Mouse (Mus musculus): ENCODE results near the gene Olfr1009. TPM values are rescaled to one million over a fixed set of nuclear protein-coding genes. Genes with fewer than 3 reads are reported as not detected.
"Not testable (repeated sequence)": the region's sequence is repeated elsewhere in the genome, so short reads cannot be mapped to it uniquely, and the experiment has no call there.

Olfr1009 gene
- polyA plus RNA-seq (2012; rRNA removed) = not detected in 2 replicates

DNA sequence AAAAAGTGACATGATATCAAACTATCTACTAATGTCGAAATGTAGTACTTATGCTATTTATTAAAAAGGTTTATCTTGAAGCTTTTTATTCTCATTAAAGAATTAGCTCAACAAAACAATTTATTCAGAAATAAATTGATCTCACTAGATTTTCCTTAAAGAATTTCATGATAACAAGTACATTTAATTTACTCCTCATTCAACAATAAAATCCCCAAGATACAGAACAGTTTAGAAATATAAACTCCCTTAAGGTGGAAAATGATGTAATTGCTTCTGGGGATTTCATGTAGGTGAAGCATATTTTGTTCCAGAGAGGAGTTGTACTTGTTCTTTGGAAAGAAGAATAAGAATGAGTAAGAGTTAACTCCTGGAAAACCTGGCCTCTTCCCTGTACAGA is at the start of gene Olfr1009:
TSS of gene Olfr1009 (plus strand) at position 301 of the 400 bp plus-strand sequence.
- Histone ChIP-seq H3K27ac (ENCODE audit: control insufficient read depth, insufficient read depth, low read length) (no peak within 1 kb of the TSS), H3K36me3 (ENCODE audit: control insufficient read depth, insufficient read depth, low read length) (no peaks in the 10 kb centered on the region), H3K4me3 (ENCODE audit: control insufficient read depth, insufficient read depth, low read length) (no peak within 1 kb of the TSS), H3K27me3 (ENCODE audit: control insufficient read depth, insufficient read depth, low read length) (no peaks in the 10 kb centered on the region), H3K4me1 (replicated peaks; ENCODE audit: control insufficient read depth, insufficient read depth, low read length) (no peaks in the 10 kb centered on the region)
- 87% methylated on average over 1 of the region's 1 CpGs for WGBS
- TF ChIP-seq CTCF (IDR thresholded peaks at IDR 0.05; ENCODE audit: borderline replicate concordance, control insufficient read depth, extremely low read depth, insufficient read depth, low read length, poor library complexity) (no peak), POLR2A (IDR thresholded peaks at IDR 0.05; ENCODE audit: control insufficient read depth, extremely low read depth, insufficient read depth, low read length, poor library complexity) (no peak)
- no peak for DNase-seq

DNA sequence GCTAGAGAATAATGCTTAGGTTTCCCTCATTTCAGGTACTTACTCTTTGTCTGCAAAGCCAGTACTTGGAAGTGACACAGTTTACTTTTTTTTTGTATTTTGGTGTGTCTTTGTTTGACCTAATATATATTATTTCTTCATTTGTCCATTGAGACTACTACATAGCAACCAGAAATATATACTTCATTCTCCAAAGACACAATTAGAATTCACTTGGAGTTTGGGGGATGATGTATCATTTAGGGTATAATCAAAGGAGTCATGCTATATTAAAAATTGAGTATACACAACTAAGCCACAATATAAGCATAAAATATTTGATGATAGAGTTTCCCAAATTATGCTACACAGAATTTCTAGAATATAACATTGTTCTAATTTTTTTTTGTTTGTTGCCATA is 36.6 kb upstream of the Olfr1009 start, which contains the start of gene Olfr1006:
TSS of gene Olfr1006 (minus strand) at position 101 of the 400 bp plus-strand sequence.
- Histone ChIP-seq H3K36me3 (ENCODE audit: control insufficient read depth, insufficient read depth, low read length) (no peaks in the 10 kb centered on the region), H3K27me3 (ENCODE audit: control insufficient read depth, insufficient read depth, low read length) (no peaks in the 10 kb centered on the region), H3K4me3 (ENCODE audit: control insufficient read depth, insufficient read depth, low read length) (no peak within 1 kb of the TSS), H3K27ac (ENCODE audit: control insufficient read depth, insufficient read depth, low read length) (no peak within 1 kb of the TSS), H3K4me1 (replicated peaks; ENCODE audit: control insufficient read depth, insufficient read depth, low read length) (no peaks in the 10 kb centered on the region)
- no peak for TF ChIP-seq POLR2A (IDR thresholded peaks at IDR 0.05; ENCODE audit: control insufficient read depth, extremely low read depth, insufficient read depth, low read length, poor library complexity)
- TF ChIP-seq CTCF (IDR thresholded peaks at IDR 0.05; ENCODE audit: borderline replicate concordance, control insufficient read depth, extremely low read depth, insufficient read depth, low read length, poor library complexity) = no peak
- no peak for DNase-seq

DNA sequence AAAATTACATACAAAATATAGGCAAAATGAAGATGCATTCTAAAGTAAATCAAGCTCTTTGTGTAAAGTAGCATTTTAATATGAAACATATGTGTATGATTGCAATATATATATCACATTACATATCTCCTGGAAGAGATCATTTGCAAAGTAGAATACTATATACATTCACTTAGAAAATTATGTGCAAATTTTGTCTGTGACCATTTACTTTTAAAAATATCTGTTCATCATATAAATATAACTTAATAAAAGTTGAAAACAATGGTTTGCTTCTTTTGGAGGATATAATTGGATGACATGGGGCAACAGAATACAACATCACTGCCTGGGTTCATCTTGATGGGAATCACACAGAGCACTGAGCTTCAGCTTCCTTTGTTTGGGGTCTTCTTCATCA is 26.1 kb upstream of the Olfr1009 start, which contains the start of gene Olfr1008:
TSS of gene Olfr1008 (plus strand) at position 301 of the 400 bp plus-strand sequence.
- H3K4me1 ChIP-seq (replicated peaks; ENCODE audit: control insufficient read depth, insufficient read depth, low read length) = no peaks in the 10 kb centered on the region
- no peak within 1 kb of the TSS for H3K27ac ChIP-seq (ENCODE audit: control insufficient read depth, insufficient read depth, low read length)
- TF ChIP-seq POLR2A (IDR thresholded peaks at IDR 0.05; ENCODE audit: control insufficient read depth, extremely low read depth, insufficient read depth, low read length, poor library complexity) = no peak
- no peak for TF ChIP-seq CTCF (IDR thresholded peaks at IDR 0.05; ENCODE audit: borderline replicate concordance, control insufficient read depth, extremely low read depth, insufficient read depth, low read length, poor library complexity)
- H3K27me3 ChIP-seq (ENCODE audit: control insufficient read depth, insufficient read depth, low read length) = no peaks in the 10 kb centered on the region
- no peak within 1 kb of the TSS for H3K4me3 ChIP-seq (ENCODE audit: control insufficient read depth, insufficient read depth, low read length)
- H3K36me3 ChIP-seq (ENCODE audit: control insufficient read depth, insufficient read depth, low read length) = no peaks in the 10 kb centered on the region
- no peak for DNase-seq

DNA sequence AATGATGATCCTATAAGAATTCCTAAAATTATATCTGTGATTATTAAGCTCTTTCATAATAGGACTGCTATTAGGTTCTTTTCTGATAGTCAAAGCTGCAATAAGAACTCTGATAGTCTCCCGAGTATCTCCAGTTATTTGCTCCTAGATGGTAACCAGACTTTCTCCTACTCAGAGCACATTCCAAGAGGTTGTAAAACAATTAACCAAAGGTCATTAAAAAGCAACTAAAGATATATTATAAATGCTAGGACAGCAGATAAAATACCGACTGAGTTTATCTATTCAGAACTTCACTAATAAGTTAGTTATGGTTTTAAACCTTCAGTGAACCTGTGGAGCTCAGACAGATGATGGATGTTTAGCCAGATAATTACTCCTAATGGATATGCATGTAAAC is 4.5 kb upstream of the Olfr1009 start:
- not testable (repeated sequence) for H3K27ac ChIP-seq (ENCODE audit: control insufficient read depth, insufficient read depth, low read length); H3K4me1 ChIP-seq (replicated peaks; ENCODE audit: control insufficient read depth, insufficient read depth, low read length); DNase-seq; H3K4me3 ChIP-seq (ENCODE audit: control insufficient read depth, insufficient read depth, low read length); H3K36me3 ChIP-seq (ENCODE audit: control insufficient read depth, insufficient read depth, low read length); H3K27me3 ChIP-seq (ENCODE audit: control insufficient read depth, insufficient read depth, low read length)
- 53% methylated on average over 2 of the region's 2 CpGs for WGBS

DNA sequence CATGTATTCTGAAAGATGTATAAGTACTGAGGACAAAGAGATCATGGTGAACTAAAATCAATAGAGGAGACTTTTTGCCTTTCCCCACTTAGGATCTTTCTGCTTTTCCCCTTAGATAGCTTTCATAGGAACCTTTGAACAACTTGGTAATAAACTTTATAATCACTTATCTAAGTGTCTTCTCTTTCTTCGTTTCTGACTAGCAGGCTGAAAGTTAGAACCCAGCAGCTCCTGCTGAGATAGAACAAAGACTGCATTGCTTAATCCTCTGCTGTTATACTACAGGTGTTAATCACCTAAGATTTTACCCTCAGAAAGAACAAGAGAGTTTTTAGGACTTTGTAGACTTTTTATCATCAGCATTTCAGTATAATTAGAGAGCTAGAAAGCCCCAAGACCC is 4.1 kb upstream of the Olfr1009 start:
- 25% methylated on average over 1 of the region's 1 CpGs for WGBS
- no peak for DNase-seq
- TF ChIP-seq CTCF (IDR thresholded peaks at IDR 0.05; ENCODE audit: borderline replicate concordance, control insufficient read depth, extremely low read depth, insufficient read depth, low read length, poor library complexity) = no peak
- no peak for TF ChIP-seq POLR2A (IDR thresholded peaks at IDR 0.05; ENCODE audit: control insufficient read depth, extremely low read depth, insufficient read depth, low read length, poor library complexity)
- no peak overlapping the region for H3K4me3 ChIP-seq (ENCODE audit: control insufficient read depth, insufficient read depth, low read length)
- no peaks in the 10 kb centered on the region for H3K27me3 ChIP-seq (ENCODE audit: control insufficient read depth, insufficient read depth, low read length)
- no peak overlapping the region for H3K27ac ChIP-seq (ENCODE audit: control insufficient read depth, insufficient read depth, low read length)
- H3K36me3 ChIP-seq (ENCODE audit: control insufficient read depth, insufficient read depth, low read length) = no peaks in the 10 kb centered on the region
- H3K4me1 ChIP-seq (replicated peaks; ENCODE audit: control insufficient read depth, insufficient read depth, low read length) = no peaks in the 10 kb centered on the region

DNA sequence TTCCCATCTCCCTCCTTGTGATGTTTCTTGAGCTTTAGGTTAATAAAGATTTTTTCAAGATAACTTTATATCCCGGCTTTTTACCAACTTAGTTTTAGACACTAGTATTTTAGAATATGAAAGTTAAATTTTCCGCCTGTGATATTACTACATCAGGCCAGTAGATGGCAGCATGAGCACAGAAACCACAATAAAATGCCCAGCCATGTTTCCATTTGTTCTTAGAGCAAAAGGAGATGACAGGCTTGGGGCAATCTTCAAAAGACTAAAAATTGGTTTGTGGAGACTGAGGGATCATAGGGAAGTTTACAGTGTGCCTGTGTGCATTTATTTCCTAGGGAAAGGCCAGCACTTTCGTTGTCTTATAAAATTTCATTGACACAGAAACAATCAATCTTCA is 10.6 kb downstream of the Olfr1009 start:
- DNase-seq = no peak
- no peak overlapping the region for H3K4me3 ChIP-seq (ENCODE audit: control insufficient read depth, insufficient read depth, low read length)

DNA sequence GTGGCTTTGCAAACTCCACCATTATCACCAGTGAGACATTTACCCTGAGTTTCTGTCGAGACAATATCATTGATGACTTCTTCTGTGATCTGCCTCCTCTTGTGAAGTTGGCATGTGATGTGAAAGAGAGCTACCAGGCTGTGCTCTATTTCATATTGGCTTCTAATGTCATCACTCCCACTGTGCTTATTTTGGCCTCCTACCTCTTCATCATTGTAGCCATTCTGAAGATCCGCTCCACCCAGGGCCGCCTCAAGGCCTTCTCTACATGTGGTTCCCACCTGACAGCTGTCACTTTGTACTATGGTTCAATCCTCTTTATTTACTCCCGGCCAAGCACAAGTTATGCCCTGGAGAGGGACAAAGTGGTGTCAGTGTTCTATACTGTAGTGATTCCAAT is 38.6 kb downstream of the Olfr1009 start:
- no peak for DNase-seq
- H3K4me1 ChIP-seq (replicated peaks; ENCODE audit: control insufficient read depth, insufficient read depth, low read length) = no peaks in the 10 kb centered on the region
- TF ChIP-seq CTCF (IDR thresholded peaks at IDR 0.05; ENCODE audit: borderline replicate concordance, control insufficient read depth, extremely low read depth, insufficient read depth, low read length, poor library complexity) = no peak
- no peak for TF ChIP-seq POLR2A (IDR thresholded peaks at IDR 0.05; ENCODE audit: control insufficient read depth, extremely low read depth, insufficient read depth, low read length, poor library complexity)
- no peak overlapping the region for H3K4me3 ChIP-seq (ENCODE audit: control insufficient read depth, insufficient read depth, low read length)
- no peak overlapping the region for H3K27ac ChIP-seq (ENCODE audit: control insufficient read depth, insufficient read depth, low read length)
- H3K36me3 ChIP-seq (ENCODE audit: control insufficient read depth, insufficient read depth, low read length) = no peaks in the 10 kb centered on the region
- H3K27me3 ChIP-seq (ENCODE audit: control insufficient read depth, insufficient read depth, low read length) = no peaks in the 10 kb centered on the region
- 89% methylated on average over 4 of the region's 4 CpGs for WGBS

More for the DNA sequence above, 10.6 kb downstream of the Olfr1009 start:
- H3K27ac ChIP-seq (ENCODE audit: control insufficient read depth, insufficient read depth, low read length) = no peak overlapping the region
- H3K36me3 ChIP-seq (ENCODE audit: control insufficient read depth, insufficient read depth, low read length) = no peaks in the 10 kb centered on the region
- 15% methylated on average over 3 of the region's 3 CpGs for WGBS
- no peaks in the 10 kb centered on the region for H3K27me3 ChIP-seq (ENCODE audit: control insufficient read depth, insufficient read depth, low read length)
- no peaks in the 10 kb centered on the region for H3K4me1 ChIP-seq (replicated peaks; ENCODE audit: control insufficient read depth, insufficient read depth, low read length)
- TF ChIP-seq POLR2A (IDR thresholded peaks at IDR 0.05; ENCODE audit: control insufficient read depth, extremely low read depth, insufficient read depth, low read length, poor library complexity) (no peak), CTCF (IDR thresholded peaks at IDR 0.05; ENCODE audit: borderline replicate concordance, control insufficient read depth, extremely low read depth, insufficient read depth, low read length, poor library complexity) (no peak)
